Mouse (Mus musculus) subcutaneous adipose tissue, adult 2 months (tissue): ENCODE data around the gene Golgb1. TPM values are rescaled to one million over a fixed set of nuclear protein-coding genes. Genes with fewer than 3 reads are reported as not detected.

ENCODE experiments used
- polyA plus RNA-seq: library from polyadenylated mRNA; depleted of rRNA; stranded (reverse); fragments of >200 nt; gene quantifications from 2 replicates; pipeline ENCODE4 v1.2.3, GENCODE M21; 2012; ENCODE audit warnings: low replicate concordance; rRNA removed

The Golgb1 gene
- polyA plus RNA-seq, result 84.5 and 85.0 TPM in 2 replicates

GRCm38 (mm10) chr16:36874583-36875275 is at the start of gene Golgb1, which contains the start of gene Eaf2:
Gene Golgb1, plus strand, starts transcription at chr16:36875140.
Gene Eaf2, minus strand, starts transcription at chr16:36875003.

GRCm38 (mm10) chr16:36828054-36828786 is 46.7 kb upstream of the Golgb1 start, which contains the start of gene Iqcb1:
Gene Iqcb1, plus strand, starts transcription at chr16:36828385.

GRCm38 (mm10) chr16:36934841-36935620 is 60.1 kb downstream of the Golgb1 start, which contains the start of gene Hcls1:
Gene Hcls1, plus strand, starts transcription at chr16:36934983.

Other genes with a start within 250 kb of the Golgb1 start
- 3.3 TPM in 2 replicates for gene Cd86, start 209.1 kb upstream of the Golgb1 start, polyA plus RNA-seq
- gene Ildr1, start 181.2 kb upstream of the Golgb1 start, polyA plus RNA-seq, result 0.09 and 9.7 TPM in 2 replicates
- 3.3 and 15.4 TPM in 2 replicates for gene Slc15a2, start 90.2 kb upstream of the Golgb1 start, polyA plus RNA-seq
- gene Iqcb1, start 46.8 kb upstream of the Golgb1 start, polyA plus RNA-seq, result 2.2 and 4.3 TPM in 2 replicates
- gene Eaf2, start 137 bp upstream of the Golgb1 start, polyA plus RNA-seq, result 0.28 and 0.76 TPM in 2 replicates
- 16.9 and 21.2 TPM in 2 replicates for gene Hcls1, start 59.8 kb downstream of the Golgb1 start, polyA plus RNA-seq
- 0.06 and 0.37 TPM in 2 replicates for gene Fbxo40, start 115.3 kb downstream of the Golgb1 start, polyA plus RNA-seq
- gene Polq, start 136.6 kb downstream of the Golgb1 start, polyA plus RNA-seq, result 0.16 and 0.48 TPM in 2 replicates